Mouse (Mus musculus) left cerebral cortex, adult 11 months (tissue): Measurements from ENCODE around the gene Gm1043.

Experiments
- DNase-seq: peaks from one replicate; pipeline ENCODE4 v3.0.0; 2022; ENCODE audit warnings: low spot score

The Gm1043 gene

GRCm38 (mm10) chr5:37085241-37085640 is at the start of gene Gm1043:
Gene Gm1043 (plus strand): TSS chr5:37085370.
- DNase-seq: no peak

GRCm38 (mm10) chr5:37035896-37036295 is 49.3 kb upstream of the Gm1043 start:
- no peak for DNase-seq

GRCm38 (mm10) chr5:37036884-37037283 is 48.3 kb upstream of the Gm1043 start:
- DNase-seq: no peak

- no peak for DNase-seq
These were observed 45.3 kb upstream of the Gm1043 start for GRCm38 (mm10) chr5:37039908-37040307.

- DNase-seq: no peak
These were observed 44.5 kb upstream of the Gm1043 start for GRCm38 (mm10) chr5:37040711-37041110.

- no peak for DNase-seq
These were observed 43.5 kb upstream of the Gm1043 start for GRCm38 (mm10) chr5:37041651-37042050.

GRCm38 (mm10) chr5:37042934-37043333 is 42.2 kb upstream of the Gm1043 start:
- DNase-seq: no peak

- DNase-seq: no peak
These were observed 40.4 kb upstream of the Gm1043 start for GRCm38 (mm10) chr5:37044793-37045192.

GRCm38 (mm10) chr5:37045582-37045981 is 39.6 kb upstream of the Gm1043 start:
- no peak for DNase-seq

GRCm38 (mm10) chr5:37046791-37047190 is 38.4 kb upstream of the Gm1043 start:
- no peak for DNase-seq

GRCm38 (mm10) chr5:37047206-37047915 is 37.8 kb upstream of the Gm1043 start:
- DNase-seq: no peak

GRCm38 (mm10) chr5:37047992-37048391 is 37.2 kb upstream of the Gm1043 start:
- DNase-seq: no peak

- DNase-seq: no peak
These were observed 36.1 kb upstream of the Gm1043 start for GRCm38 (mm10) chr5:37049111-37049510.

- DNase-seq: no peak
These were observed 34.4 kb upstream of the Gm1043 start for GRCm38 (mm10) chr5:37050521-37051373.

GRCm38 (mm10) chr5:37051374-37052100 is 33.6 kb upstream of the Gm1043 start:
- DNase-seq: no peak

GRCm38 (mm10) chr5:37052846-37053245 is 32.3 kb upstream of the Gm1043 start:
- DNase-seq: no peak

- no peak for DNase-seq
These were observed 29.4 kb upstream of the Gm1043 start for GRCm38 (mm10) chr5:37055789-37056188.

- no peak for DNase-seq
These were observed 28.7 kb upstream of the Gm1043 start for GRCm38 (mm10) chr5:37056471-37056870.

GRCm38 (mm10) chr5:37061612-37062011 is 23.6 kb upstream of the Gm1043 start:
- DNase-seq: no peak

- DNase-seq: no peak
These were observed 20.4 kb upstream of the Gm1043 start for GRCm38 (mm10) chr5:37064454-37065449.
